Mouse (Mus musculus): ENCODE measurements around the gene Flywch2. TPM values are rescaled to one million over a fixed set of nuclear protein-coding genes. Genes with fewer than 3 reads are reported as not detected.

The Flywch2 gene
- polyA plus RNA-seq, 1 experiment from 2014 or later = 14.9 TPM

DNA sequence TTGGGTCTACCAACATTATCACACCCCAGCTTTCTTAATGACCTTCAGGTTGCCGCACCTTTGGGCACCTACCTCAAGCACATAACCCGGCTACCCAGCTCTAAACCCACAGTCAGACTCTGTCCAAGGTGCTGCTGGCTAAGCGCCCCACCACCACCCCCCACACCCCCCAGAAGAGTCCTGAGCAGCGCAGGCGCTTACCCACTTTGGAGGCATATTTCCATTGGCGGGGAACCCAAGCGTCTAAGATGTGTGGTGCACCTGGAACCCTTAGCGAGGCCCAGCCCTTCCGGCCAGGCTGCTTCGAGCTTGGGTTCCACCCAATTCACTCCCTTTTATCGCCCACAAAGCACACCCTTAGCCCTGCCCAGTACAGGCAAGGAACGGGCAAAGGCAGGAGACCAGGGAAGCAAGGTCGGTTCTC is 45.3 kb downstream of the Flywch2 start, which contains the start of gene Paqr4:
Gene Paqr4 (minus strand): TSS at position 270 of the 424 bp plus-strand sequence.
- H3K4me3 ChIP-seq (ENCODE audit: low read length) = peak within 1 kb of the TSS; percentile 68
- H3K36me3 ChIP-seq (ENCODE audit: control insufficient read depth, insufficient read depth, low read length) = no peaks in the 10 kb centered on the region; the same call in 1 of the 2 replicates
- H3K27me3 ChIP-seq (replicated peaks; ENCODE audit: control insufficient read depth, insufficient read depth, low read length) = peaks cover 44% of the 10 kb centered on the region
- no peaks in the 10 kb centered on the region for H3K9me3 ChIP-seq (ENCODE audit: control insufficient read depth, low read length)
- peak within 1 kb of the TSS; percentile 97 for H3K4me2 ChIP-seq (ENCODE audit: low read depth, low read length)
- H3K27ac ChIP-seq (ENCODE audit: low read length) = peak within 1 kb of the TSS; percentile 30
- peaks cover 32% of the 10 kb centered on the region for H3K4me1 ChIP-seq (ENCODE audit: control insufficient read depth, insufficient read depth, low read length)
- peak; percentile 72 for ATAC-seq
- 8% methylated on average over 13 of the region's 13 CpGs for WGBS
- H3K9ac ChIP-seq (ENCODE audit: low read depth, low read length) = peak within 1 kb of the TSS; percentile 76

DNA sequence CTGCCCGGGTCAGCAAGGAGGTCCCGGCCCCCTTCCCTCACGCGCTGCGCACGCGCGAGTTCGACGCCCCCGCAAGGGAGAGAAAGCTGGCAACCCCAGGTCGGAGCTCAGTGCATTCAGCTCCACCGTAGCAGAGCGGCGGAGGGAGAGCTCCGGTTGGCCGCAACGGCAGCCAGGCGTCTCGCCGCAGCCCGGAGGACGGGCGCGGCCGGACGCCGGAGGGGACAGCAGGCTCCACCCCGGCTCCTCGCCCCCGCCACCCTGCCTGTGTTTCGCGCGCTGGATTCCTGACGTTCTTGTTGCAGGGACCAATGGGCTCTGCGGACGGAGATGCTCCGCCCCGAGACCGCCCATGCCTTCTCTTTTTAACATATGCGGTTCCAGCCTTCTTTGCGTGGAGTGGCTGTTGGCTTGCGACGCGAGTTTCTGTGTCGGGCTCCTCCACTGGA is 45.7 kb downstream of the Flywch2 start:
- H3K9ac ChIP-seq (ENCODE audit: low read depth, low read length) = peak overlapping the region; percentile 76
- ATAC-seq = peak; percentile 87
- no peaks in the 10 kb centered on the region; the same call in 1 of the 2 replicates for H3K36me3 ChIP-seq (ENCODE audit: control insufficient read depth, insufficient read depth, low read length)
- WGBS = under 1% methylated on average over 42 of the region's 46 CpGs
- peaks cover 27% of the 10 kb centered on the region for H3K4me1 ChIP-seq (ENCODE audit: control insufficient read depth, insufficient read depth, low read length)
- peak overlapping the region; percentile 68 for H3K4me3 ChIP-seq (ENCODE audit: low read length)
- H3K9me3 ChIP-seq (ENCODE audit: control insufficient read depth, low read length) = no peaks in the 10 kb centered on the region
- peaks cover 42% of the 10 kb centered on the region for H3K27me3 ChIP-seq (replicated peaks; ENCODE audit: control insufficient read depth, insufficient read depth, low read length)
- H3K27ac ChIP-seq (ENCODE audit: low read length) = peak overlapping the region; percentile 30
- peak overlapping the region; percentile 97 for H3K4me2 ChIP-seq (ENCODE audit: low read depth, low read length)

DNA sequence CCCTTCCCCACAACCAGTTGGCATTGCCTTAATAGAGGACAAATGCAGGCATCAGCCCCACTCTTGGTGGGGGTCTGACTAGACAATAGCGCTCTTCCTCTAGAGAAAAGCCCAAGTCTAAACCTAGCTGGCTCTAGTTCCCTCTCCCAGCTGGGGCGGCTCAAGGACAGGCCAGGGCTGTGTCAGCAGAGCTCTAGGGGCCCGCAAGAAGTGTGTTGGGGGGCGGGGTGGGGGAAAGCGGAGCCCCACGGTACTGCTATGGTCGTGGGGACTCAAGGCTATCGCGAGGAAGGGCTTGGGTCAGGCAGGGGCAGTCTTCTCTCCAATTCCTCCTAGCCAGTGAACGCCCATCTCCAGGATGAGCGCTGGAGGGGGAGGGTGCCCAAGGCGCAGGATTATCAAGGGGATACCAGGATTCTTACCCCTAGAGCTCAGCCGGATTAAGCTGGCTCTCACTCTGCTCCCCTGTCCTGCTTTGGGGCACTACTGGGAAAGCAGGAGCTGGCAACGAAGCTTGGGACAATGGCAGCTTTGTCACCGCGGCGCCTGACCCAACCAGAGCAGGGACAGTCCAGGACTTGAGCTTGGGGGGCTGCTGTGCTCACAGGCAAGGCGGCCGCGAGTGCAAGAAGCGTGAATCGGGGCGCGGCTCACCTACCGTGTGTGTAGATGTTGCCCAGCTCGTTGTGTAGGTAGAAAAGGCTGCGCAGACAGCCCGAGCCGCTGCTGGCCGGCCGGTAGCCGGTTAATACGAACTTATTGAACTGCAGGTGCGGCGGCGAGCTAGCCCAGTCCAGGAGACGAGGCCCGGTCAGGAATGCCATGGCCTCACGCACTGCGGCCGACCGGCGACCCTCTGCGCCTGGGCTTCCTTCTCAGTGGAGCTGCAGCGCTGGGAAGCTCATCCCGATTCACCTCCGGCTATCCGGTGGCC is 46.4 kb downstream of the Flywch2 start:
- Histone ChIP-seq H3K27ac (ENCODE audit: low read length) (peak overlapping the region; percentile 30), H3K36me3 (ENCODE audit: control insufficient read depth, insufficient read depth, low read length) (no peaks in the 10 kb centered on the region; the same call in 1 of the 2 replicates), H3K9me3 (ENCODE audit: control insufficient read depth, low read length) (no peaks in the 10 kb centered on the region), H3K4me3 (ENCODE audit: low read length) (peak overlapping the region; percentile 68), H3K27me3 (replicated peaks; ENCODE audit: control insufficient read depth, insufficient read depth, low read length) (peaks cover 36% of the 10 kb centered on the region), H3K9ac (ENCODE audit: low read depth, low read length) (peak overlapping the region; percentile 76), H3K4me1 (ENCODE audit: control insufficient read depth, insufficient read depth, low read length) (peaks cover 22% of the 10 kb centered on the region), H3K4me2 (ENCODE audit: low read depth, low read length) (peak overlapping the region; percentile 97)
- 2% methylated on average over 48 of the region's 48 CpGs for WGBS
- ATAC-seq = peak; percentile 21

DNA sequence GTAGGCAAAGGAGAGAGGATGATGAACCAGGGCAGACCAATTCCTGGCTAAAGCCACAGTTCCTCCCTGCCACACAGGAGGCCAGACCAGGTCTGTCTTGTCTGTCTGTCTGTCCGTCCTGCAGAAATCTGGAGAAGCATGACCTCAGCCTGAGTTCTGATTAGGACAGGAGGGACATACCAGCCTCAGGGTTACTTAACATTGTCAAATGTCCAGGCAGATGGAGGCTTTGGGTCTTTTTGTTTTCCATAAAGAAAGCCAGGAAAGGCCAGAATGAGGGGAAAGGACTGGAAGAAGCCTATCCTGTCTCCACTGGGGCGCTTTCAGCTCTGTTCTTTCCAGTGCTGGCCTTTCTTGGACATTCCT is 47.1 kb downstream of the Flywch2 start:
- peak overlapping the region; percentile 68 for H3K4me3 ChIP-seq (ENCODE audit: low read length)
- H3K4me1 ChIP-seq (ENCODE audit: control insufficient read depth, insufficient read depth, low read length) = peaks cover 20% of the 10 kb centered on the region
- H3K9me3 ChIP-seq (ENCODE audit: control insufficient read depth, low read length) = no peaks in the 10 kb centered on the region
- no peak for ATAC-seq
- WGBS = 64% methylated on average over 2 of the region's 2 CpGs
- peak overlapping the region; percentile 97 for H3K4me2 ChIP-seq (ENCODE audit: low read depth, low read length)
- peaks cover 30% of the 10 kb centered on the region for H3K27me3 ChIP-seq (replicated peaks; ENCODE audit: control insufficient read depth, insufficient read depth, low read length)
- no peaks in the 10 kb centered on the region; the same call in 1 of the 2 replicates for H3K36me3 ChIP-seq (ENCODE audit: control insufficient read depth, insufficient read depth, low read length)
- no peak overlapping the region for H3K27ac ChIP-seq (ENCODE audit: low read length)
- H3K9ac ChIP-seq (ENCODE audit: low read depth, low read length) = peak overlapping the region; percentile 76

DNA sequence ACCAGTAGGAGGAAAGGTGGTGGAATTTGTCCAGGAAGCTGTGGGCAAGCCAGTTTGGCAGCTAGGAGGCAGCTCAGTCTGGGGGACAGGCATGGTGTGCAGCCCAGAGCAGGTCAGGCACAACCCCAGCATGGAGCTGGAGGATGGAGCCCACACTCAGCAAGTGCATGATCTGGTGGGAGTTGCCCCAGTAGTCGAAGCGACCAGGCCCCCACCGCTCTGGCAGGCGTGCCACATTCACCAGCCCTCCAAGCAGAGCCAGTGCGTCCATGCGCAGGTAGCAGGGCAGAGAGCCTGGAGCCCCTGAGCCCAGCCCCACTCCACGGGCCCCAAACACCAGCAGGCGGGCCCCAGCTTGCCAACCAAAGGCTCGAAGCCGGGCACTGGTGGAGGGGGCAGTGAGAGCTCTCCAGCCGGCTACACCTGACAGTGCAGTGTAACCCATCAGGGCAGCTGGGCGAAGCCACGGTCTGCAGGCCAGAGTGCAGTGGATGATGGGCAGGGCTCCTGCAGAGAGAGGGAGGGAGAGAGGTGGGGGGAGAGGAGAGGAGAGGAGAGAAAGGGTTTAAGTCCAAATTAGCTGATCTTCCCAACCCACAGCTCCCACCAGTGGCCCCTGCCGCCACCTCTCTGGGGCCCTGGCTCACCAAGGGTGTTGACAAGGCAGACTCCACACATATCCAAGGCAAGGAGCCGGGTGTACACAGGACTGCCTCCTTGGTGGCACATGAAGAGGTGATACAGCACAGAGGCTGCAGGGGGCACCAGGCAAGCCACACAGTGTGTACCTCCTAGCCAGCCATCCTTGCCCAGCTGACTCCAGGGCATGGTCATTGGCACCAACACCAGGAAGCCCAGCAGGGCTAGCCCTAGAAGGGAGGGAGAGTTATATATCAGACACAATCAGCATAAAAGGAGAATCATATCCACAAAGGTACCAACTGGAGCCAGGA is 48.1 kb downstream of the Flywch2 start:
- no peak overlapping the region for H3K4me2 ChIP-seq (ENCODE audit: low read depth, low read length)
- H3K36me3 ChIP-seq (ENCODE audit: control insufficient read depth, insufficient read depth, low read length) = no peaks in the 10 kb centered on the region; the same call in 1 of the 2 replicates
- H3K4me1 ChIP-seq (ENCODE audit: control insufficient read depth, insufficient read depth, low read length) = peaks cover 20% of the 10 kb centered on the region
- ATAC-seq = no peak
- no peak overlapping the region for H3K9ac ChIP-seq (ENCODE audit: low read depth, low read length)
- peaks cover 20% of the 10 kb centered on the region for H3K27me3 ChIP-seq (replicated peaks; ENCODE audit: control insufficient read depth, insufficient read depth, low read length)
- WGBS = 75% methylated on average over 15 of the region's 15 CpGs
- no peak overlapping the region for H3K27ac ChIP-seq (ENCODE audit: low read length)
- H3K9me3 ChIP-seq (ENCODE audit: control insufficient read depth, low read length) = no peaks in the 10 kb centered on the region
- no peak overlapping the region for H3K4me3 ChIP-seq (ENCODE audit: low read length)

DNA sequence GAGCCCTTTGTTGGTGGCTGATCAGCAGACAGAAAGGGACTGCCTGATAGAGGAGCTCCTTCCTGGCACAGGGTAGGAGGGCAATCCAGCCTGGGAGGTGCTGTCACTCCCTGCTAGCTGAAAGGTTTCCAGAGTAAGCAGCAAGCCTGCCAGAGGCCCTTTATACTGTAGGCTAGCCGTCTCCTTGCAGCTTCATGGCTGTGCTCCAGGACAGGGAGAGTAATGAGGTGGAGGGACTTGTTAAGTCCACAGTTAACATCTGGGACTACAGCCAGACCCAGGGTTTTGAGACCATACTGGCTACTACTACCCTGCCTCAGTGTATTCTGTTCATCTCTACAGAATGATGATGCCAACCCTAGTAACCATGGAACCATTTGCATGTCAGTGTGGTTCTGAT is 51.5 kb downstream of the Flywch2 start:
- no peak for ATAC-seq
- Histone ChIP-seq H3K9ac (ENCODE audit: low read depth, low read length) (no peak overlapping the region), H3K27me3 (replicated peaks; ENCODE audit: control insufficient read depth, insufficient read depth, low read length) (no peaks in the 10 kb centered on the region), H3K4me1 (ENCODE audit: control insufficient read depth, insufficient read depth, low read length) (peaks cover 6% of the 10 kb centered on the region), H3K27ac (ENCODE audit: low read length) (no peak overlapping the region), H3K36me3 (ENCODE audit: control insufficient read depth, insufficient read depth, low read length) (no peaks in the 10 kb centered on the region; the same call in 1 of the 2 replicates), H3K9me3 (ENCODE audit: control insufficient read depth, low read length) (no peaks in the 10 kb centered on the region), H3K4me2 (ENCODE audit: low read depth, low read length) (no peak overlapping the region), H3K4me3 (ENCODE audit: low read length) (no peak overlapping the region)
- WGBS = 65% methylated on average over 1 of the region's 1 CpGs

DNA sequence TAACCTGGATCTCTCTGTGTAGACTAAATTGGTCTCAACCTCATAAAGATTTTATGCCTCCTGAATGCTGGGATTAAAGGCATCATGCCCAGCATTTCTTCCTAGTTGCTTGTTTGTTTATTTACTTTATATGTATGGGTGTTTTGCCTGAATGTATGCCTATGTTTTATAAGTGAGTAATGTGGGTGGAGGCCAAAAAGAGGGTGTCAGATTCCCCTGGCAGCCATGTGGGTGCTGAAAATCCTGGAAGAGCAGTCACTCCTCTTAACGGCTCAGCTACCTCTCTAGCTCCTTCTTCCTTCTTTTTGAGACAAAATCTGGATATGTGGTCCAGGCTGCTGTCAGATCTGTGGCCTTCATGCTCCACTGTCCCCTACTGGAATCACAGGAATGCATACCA is 55.4 kb downstream of the Flywch2 start:
- Histone ChIP-seq H3K9me3 (ENCODE audit: control insufficient read depth, low read length) (no peaks in the 10 kb centered on the region), H3K4me1 (ENCODE audit: control insufficient read depth, insufficient read depth, low read length) (peaks cover 8% of the 10 kb centered on the region), H3K27ac (ENCODE audit: low read length) (no peak overlapping the region), H3K27me3 (replicated peaks; ENCODE audit: control insufficient read depth, insufficient read depth, low read length) (no peaks in the 10 kb centered on the region), H3K4me3 (ENCODE audit: low read length) (no peak overlapping the region), H3K4me2 (ENCODE audit: low read depth, low read length) (no peak overlapping the region), H3K9ac (ENCODE audit: low read depth, low read length) (no peak overlapping the region), H3K36me3 (ENCODE audit: control insufficient read depth, insufficient read depth, low read length) (no peaks in the 10 kb centered on the region)
- WGBS = 73% methylated on average over 1 of the region's 1 CpGs
- no peak for ATAC-seq
